Mouse (Mus musculus) thymus, adult 2 months (tissue): Measurements from ENCODE around the gene Vwa7.

ENCODE experiments used
- CTCF ChIP-seq: fragments of 200-500 bp; IDR thresholded peaks from 2 replicates; pipeline ENCODE4 v1.5.1; 2012; ENCODE audit warnings: mild to moderate bottlenecking, control low read depth, low read length, moderate library complexity, borderline replicate concordance; ENCODE audit not compliant: control insufficient read depth, poor library complexity, insufficient read depth; ENCODE audit errors: extremely low read depth
- POLR2A ChIP-seq: fragments of 200-500 bp; IDR thresholded peaks from 2 replicates; pipeline ENCODE4 v1.6.1; 2012; ENCODE audit warnings: mild to moderate bottlenecking, low read length, control low read depth, moderate library complexity; ENCODE audit not compliant: control insufficient read depth, poor library complexity, insufficient read depth; ENCODE audit errors: extremely low read depth

GRCm38 (mm10) chr17:34994751-34995150, 21.6 kb upstream of the Vwa7 start:
- no peak for TF ChIP-seq POLR2A
- no peak for TF ChIP-seq CTCF
